In genomic region chr11:102145471-102146001, GRCm38 (mm10) we compare ENCODE assay signal across 8 mouse cellular contexts. TPM values are rescaled to one million over a fixed set of nuclear protein-coding genes. Genes with fewer than 3 reads are reported as not detected.
A peak's percentile ranks its signal among the peaks of the same experiment; 100 is the strongest.
DNase-seq lines count a peak whose midpoint lies in the region; ATAC-seq and TF ChIP-seq lines count a peak whose summit lies in the region.

Gene Nags (plus strand): TSS chr11:102145513.

- DNase-seq in heart, adult 18-20 months: no peak
- no peak for DNase-seq in midbrain, embryonic 14.5 days
- DNase-seq in frontal cortex, postnatal 36 days (ENCODE audit: low spot score in 2 of 2): no peak
- no peak for DNase-seq in layer of hippocampus, postnatal 25 days (ENCODE audit: extremely low spot score in 1 of 2, low spot score in 1 of 2)
- DNase-seq in cerebellum, adult 2 months: no peak

- H3K36me3 ChIP-seq in heart, embryonic 12.5 days: no peaks in the 10 kb centered on the region
- H3K36me3 ChIP-seq in hindbrain, embryonic 13.5 days: no peaks in the 10 kb centered on the region
- no peaks in the 10 kb centered on the region for H3K36me3 ChIP-seq in midbrain, embryonic 14.5 days (ENCODE audit: control insufficient read depth, insufficient read depth, low read length)

- peak within 1 kb of the TSS; percentile 75 for H3K4me2 ChIP-seq in heart, embryonic 12.5 days
- H3K4me2 ChIP-seq in hindbrain, embryonic 13.5 days: peak within 1 kb of the TSS; percentile 44
- H3K4me2 ChIP-seq in midbrain, embryonic 14.5 days (ENCODE audit: low read length): peak within 1 kb of the TSS; percentile 37

- peak within 1 kb of the TSS; percentile 47 for H3K4me3 ChIP-seq in heart, embryonic 12.5 days
- peak within 1 kb of the TSS; percentile 15 for H3K4me3 ChIP-seq in bone marrow macrophage, adult 2 months (ENCODE audit: insufficient read depth, low read length)
- H3K4me3 ChIP-seq in hindbrain, embryonic 13.5 days: peak within 1 kb of the TSS; percentile 30
- H3K4me3 ChIP-seq in midbrain, embryonic 14.5 days (replicated peaks; ENCODE audit: low read depth, low read length): peak within 1 kb of the TSS; percentile 14; the same call in 1 of the 2 replicates
- no peak within 1 kb of the TSS for H3K4me3 ChIP-seq in cerebellum, adult 2 months (replicated peaks; ENCODE audit: insufficient read depth, low read depth, low read length)

- no peak within 1 kb of the TSS for H3K27ac ChIP-seq in heart, embryonic 12.5 days (ENCODE audit: poor library complexity, severe bottlenecking)
- H3K27ac ChIP-seq in bone marrow macrophage, adult 2 months (ENCODE audit: insufficient read depth, low read depth, low read length): no peak within 1 kb of the TSS
- no peak within 1 kb of the TSS for H3K27ac ChIP-seq in hindbrain, embryonic 13.5 days
- H3K27ac ChIP-seq in midbrain, embryonic 14.5 days (replicated peaks; ENCODE audit: low read depth, low read length): no peak within 1 kb of the TSS
- no peak within 1 kb of the TSS for H3K27ac ChIP-seq in cerebellum, adult 2 months (ENCODE audit: insufficient read depth, low read length)

- TF ChIP-seq CTCF in bone marrow macrophage, adult 2 months (IDR thresholded peaks at IDR 0.05; ENCODE audit: low read depth, low read length): no peak
- no peak for TF ChIP-seq CTCF in cerebellum, adult 2 months (IDR thresholded peaks at IDR 0.05; ENCODE audit: borderline replicate concordance, insufficient read depth, low read depth, low read length)

- H3K9ac ChIP-seq in heart, embryonic 12.5 days: peak within 1 kb of the TSS; percentile 48
- peak within 1 kb of the TSS; percentile 29; the same call in 1 of the 2 replicates for H3K9ac ChIP-seq in hindbrain, embryonic 13.5 days
- H3K9ac ChIP-seq in midbrain, embryonic 14.5 days (replicated peaks; ENCODE audit: low read length): no peak within 1 kb of the TSS

- 1% methylated on average over 50 of the region's 50 CpGs for WGBS in heart, embryonic 12.5 days
- WGBS in hindbrain, embryonic 13.5 days: 2% methylated on average over 50 of the region's 50 CpGs
- 2% methylated on average over 50 of the region's 50 CpGs for WGBS in midbrain, embryonic 14.5 days
- WGBS in cerebellum, adult 2 months: 4% methylated on average over 50 of the region's 50 CpGs

- no peak for TF ChIP-seq POLR2A in bone marrow macrophage, adult 2 months (IDR thresholded peaks at IDR 0.05; ENCODE audit: borderline replicate concordance, low read depth, low read length)
- no peak for TF ChIP-seq POLR2A in cerebellum, adult 2 months (IDR thresholded peaks at IDR 0.05; ENCODE audit: borderline replicate concordance, insufficient read depth, low read length)

- no peaks in the 10 kb centered on the region for H3K9me3 ChIP-seq in heart, embryonic 12.5 days (replicated peaks)
- no peaks in the 10 kb centered on the region for H3K9me3 ChIP-seq in hindbrain, embryonic 13.5 days
- no peaks in the 10 kb centered on the region for H3K9me3 ChIP-seq in midbrain, embryonic 14.5 days (ENCODE audit: control insufficient read depth, low read length)

- no peak; the same call in 1 of the 2 replicates for ATAC-seq in heart, embryonic 12.5 days (ENCODE audit: insufficient number of reproducible peaks, low FRiP score)
- ATAC-seq in hindbrain, embryonic 13.5 days (ENCODE audit: low FRiP score): no peak
- ATAC-seq in midbrain, embryonic 14.5 days (ENCODE audit: low FRiP score, low TSS enrichment): no peak

- H3K27me3 ChIP-seq in heart, embryonic 12.5 days (replicated peaks): peaks cover 69% of the 10 kb centered on the region
- H3K27me3 ChIP-seq in hindbrain, embryonic 13.5 days: peaks cover 78% of the 10 kb centered on the region
- peaks cover 56% of the 10 kb centered on the region for H3K27me3 ChIP-seq in midbrain, embryonic 14.5 days (ENCODE audit: control insufficient read depth, insufficient read depth, low read length)
- peaks cover 3% of the 10 kb centered on the region; the same call in 1 of the 2 replicates for H3K27me3 ChIP-seq in cerebellum, adult 2 months (ENCODE audit: control insufficient read depth, insufficient read depth, low read length)

- peaks cover 33% of the 10 kb centered on the region for H3K4me1 ChIP-seq in heart, embryonic 12.5 days (replicated peaks)
- H3K4me1 ChIP-seq in bone marrow macrophage, adult 2 months (ENCODE audit: control insufficient read depth, insufficient read depth, low read length): no peaks in the 10 kb centered on the region
- H3K4me1 ChIP-seq in hindbrain, embryonic 13.5 days (replicated peaks): peaks cover 24% of the 10 kb centered on the region
- 0 out of 2 replicates have a peak, but pooled peaks cover 3% of the 10 kb centered on the region for H3K4me1 ChIP-seq in midbrain, embryonic 14.5 days (ENCODE audit: control insufficient read depth, insufficient read depth, low read length)
- no peaks in the 10 kb centered on the region for H3K4me1 ChIP-seq in cerebellum, adult 2 months (ENCODE audit: control insufficient read depth, insufficient read depth, low read length)

RNA-seq across cellular contexts. Expression of gene Nags, which starts in this region (rescaled TPM):
- polyA plus RNA-seq in heart, embryonic 12.5 days (2016; fragmentation: Nextera tagmentation; extraction: Ambion mirVana): 0.11 TPM in 1 of 2 replicates, not detected in the other
- under 1 TPM in 1 of 2 experiments, not detected in 1; 0.13 TPM for total RNA-seq in heart, adult 18-20 months (2021)
- not detected in 2 replicates for polyA plus RNA-seq in bone marrow macrophage, adult 2 months (2012; ENCODE audit: insufficient read depth, insufficient read length, missing spikeins)
- polyA plus RNA-seq in hindbrain, embryonic 13.5 days (2015; fragmentation: Nextera tagmentation; extraction: Ambion mirVana): not detected in 2 replicates
- polyA plus RNA-seq in midbrain, embryonic 14.5 days (2014; fragmentation: Nextera tagmentation; extraction: Ambion mirVana): 0.08 TPM in 1 of 2 replicates, not detected in the other
- total RNA-seq in layer of hippocampus, postnatal 25 days (2021): not detected
- polyA plus RNA-seq in cerebellum, adult 2 months (2012; rRNA removed): not detected in 2 replicates
